Mouse (Mus musculus): ENCODE measurements around the gene Mad1l1.

Gene Mad1l1

DNA sequence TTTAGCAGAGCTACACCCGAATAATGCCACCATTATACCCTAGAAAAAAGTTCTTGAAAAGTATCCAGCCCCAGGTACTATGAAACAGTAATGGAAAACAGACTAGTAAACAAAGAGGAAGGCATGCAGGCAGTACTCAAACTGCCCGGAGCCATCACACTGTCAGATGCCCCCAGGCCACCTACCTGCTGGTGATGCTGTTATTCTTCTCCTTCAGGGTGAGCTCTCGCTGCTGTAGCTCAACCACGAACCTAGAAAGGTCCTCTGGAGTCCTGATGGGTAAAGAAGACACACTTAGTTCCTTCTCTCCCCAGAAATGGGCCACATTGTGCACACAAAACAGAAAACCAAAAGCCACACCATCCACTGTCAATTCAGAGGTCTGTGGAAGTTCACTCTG lies 60.0 kb downstream of the Mad1l1 start:
- DNase-seq (ENCODE audit: low spot score) = no peak

- DNase-seq (ENCODE audit: low spot score) = no peak
Measured at GRCm38 (mm10) chr5:140258633-140259032, 62.7 kb downstream of the Mad1l1 start.

- DNase-seq (ENCODE audit: low spot score) = no peak
Measured at GRCm38 (mm10) chr5:140258035-140258434, 63.3 kb downstream of the Mad1l1 start.

DNA sequence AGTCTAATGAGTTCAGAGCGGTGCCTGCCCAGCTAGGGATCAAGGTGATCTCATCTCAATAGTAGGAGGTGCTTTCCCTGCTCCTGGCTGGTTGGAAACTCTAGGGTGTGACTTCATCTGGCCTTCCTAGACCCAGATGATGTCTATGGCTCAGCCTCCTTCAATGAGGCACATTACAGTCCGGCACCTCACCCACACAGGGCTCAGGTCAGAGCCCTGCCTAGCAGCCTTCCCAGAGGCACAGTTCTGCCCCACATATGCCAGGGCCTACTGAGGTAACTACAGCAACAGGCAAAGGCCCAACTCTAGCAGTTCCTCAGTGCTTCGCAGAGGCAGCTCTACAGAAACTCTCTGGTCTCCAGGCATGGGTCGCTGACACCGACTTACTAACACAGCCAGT lies 63.9 kb downstream of the Mad1l1 start:
- no peak for DNase-seq (ENCODE audit: low spot score)

GRCm38 (mm10) chr5:140256685-140257084 lies 64.7 kb downstream of the Mad1l1 start:
- DNase-seq (ENCODE audit: low spot score) = no peak

GRCm38 (mm10) chr5:140255265-140255664 lies 66.1 kb downstream of the Mad1l1 start:
- DNase-seq (ENCODE audit: low spot score) = no peak

GRCm38 (mm10) chr5:140254656-140255055 lies 66.7 kb downstream of the Mad1l1 start:
- DNase-seq (ENCODE audit: low spot score) = no peak

- no peak for DNase-seq (ENCODE audit: low spot score)
Measured at GRCm38 (mm10) chr5:140251989-140252388, 69.4 kb downstream of the Mad1l1 start.

DNA sequence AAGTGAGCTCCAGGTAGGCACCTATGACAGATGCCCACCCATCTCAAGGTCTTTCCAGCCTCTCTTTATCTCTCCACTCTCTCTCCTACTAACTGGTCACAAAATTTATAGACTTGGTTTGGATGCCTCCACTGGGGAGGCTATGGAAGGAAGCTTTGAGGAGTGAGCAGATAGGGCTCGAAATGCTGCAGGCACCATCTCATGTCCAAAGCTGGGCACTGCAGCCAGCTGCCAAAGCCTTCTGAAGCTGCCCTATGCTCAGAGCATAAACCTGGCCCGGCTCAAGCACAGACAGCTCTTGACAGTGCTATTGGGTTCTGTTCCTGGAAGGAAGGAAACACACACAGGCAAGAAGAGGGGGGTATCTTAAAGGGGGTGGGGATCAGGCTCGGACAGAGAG lies 71.0 kb downstream of the Mad1l1 start:
- no peak for DNase-seq (ENCODE audit: low spot score)

DNA sequence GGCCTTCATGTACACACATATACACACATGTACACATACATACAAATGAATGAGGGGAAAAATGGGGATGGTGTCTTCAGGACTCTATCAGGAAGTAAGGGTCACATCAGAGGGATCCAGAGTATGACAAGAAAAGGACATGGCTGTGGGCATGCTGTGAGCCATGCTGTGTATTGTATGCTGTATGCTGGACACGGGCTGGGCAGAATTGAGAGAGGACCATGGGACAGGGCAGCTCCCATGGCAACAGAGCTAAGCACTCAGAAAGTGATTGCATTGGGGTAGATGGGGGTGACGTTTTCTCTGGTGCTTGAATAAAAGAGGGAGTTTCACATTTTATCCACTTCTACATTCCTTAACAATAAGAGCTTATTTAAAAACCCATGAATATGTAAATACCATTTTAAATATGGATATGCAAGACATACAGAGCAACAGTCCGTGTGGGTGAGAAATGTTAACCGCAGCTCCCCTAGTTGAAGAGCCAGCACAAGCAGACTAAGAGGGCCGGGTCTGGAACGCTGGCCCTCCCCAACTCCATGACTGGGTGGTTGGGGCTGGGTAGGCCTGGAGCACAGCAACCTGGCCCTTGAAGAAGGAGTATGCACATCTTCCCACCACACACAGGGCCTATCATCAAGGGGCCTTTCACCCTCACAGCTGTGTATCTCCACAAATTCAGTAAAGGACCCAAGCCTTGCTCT lies 71.8 kb downstream of the Mad1l1 start:
- no peak for DNase-seq (ENCODE audit: low spot score)

DNA sequence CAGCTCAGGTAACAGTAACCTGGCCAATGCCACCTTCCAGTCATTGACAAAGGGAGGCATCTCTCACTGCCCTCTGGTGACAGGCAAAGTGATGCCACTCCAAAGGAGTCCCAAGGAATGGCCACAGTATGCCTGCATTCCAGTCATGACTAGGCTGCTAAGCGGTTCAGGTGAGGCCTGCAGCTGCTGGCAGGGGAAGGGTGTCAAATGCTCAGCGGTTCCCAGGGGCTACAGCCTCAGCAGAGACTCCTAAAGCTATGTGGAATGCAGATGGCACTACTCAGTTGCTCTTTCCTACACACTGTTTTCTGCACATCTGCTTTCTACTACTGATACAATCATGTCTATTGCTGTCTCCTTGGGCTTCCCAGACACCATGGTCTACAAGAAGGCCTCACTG lies 73.3 kb downstream of the Mad1l1 start:
- DNase-seq (ENCODE audit: low spot score) = no peak

- no peak for DNase-seq (ENCODE audit: low spot score)
Measured at GRCm38 (mm10) chr5:140240235-140240634, 81.1 kb downstream of the Mad1l1 start.

GRCm38 (mm10) chr5:140238880-140239279 lies 82.5 kb downstream of the Mad1l1 start:
- DNase-seq (ENCODE audit: low spot score) = no peak

GRCm38 (mm10) chr5:140230818-140231217 lies 90.5 kb downstream of the Mad1l1 start:
- no peak for DNase-seq (ENCODE audit: low spot score)

- DNase-seq (ENCODE audit: low spot score) = no peak
Measured at GRCm38 (mm10) chr5:140228306-140228705, 93.0 kb downstream of the Mad1l1 start.

DNA sequence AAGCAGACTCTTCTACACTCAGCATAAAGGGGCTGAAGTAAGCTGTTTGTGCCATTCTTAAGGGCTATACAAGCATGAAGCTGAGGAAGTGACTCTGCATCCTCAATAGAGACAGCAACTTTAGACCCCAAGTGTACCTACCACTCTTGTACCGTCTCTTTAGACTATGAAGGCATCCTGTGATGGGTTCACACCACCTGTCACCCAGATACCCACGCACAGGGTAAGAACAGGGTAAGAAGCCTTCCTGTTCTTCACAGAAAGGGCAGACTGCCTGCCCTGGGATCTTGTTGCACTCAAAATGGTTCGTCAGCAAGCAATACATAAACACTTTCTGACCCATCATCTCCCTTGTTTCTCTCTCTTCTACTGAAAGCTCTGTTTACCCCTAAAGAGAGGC lies 94.5 kb downstream of the Mad1l1 start:
- no peak for DNase-seq (ENCODE audit: low spot score)

GRCm38 (mm10) chr5:140225881-140226280 lies 95.5 kb downstream of the Mad1l1 start:
- DNase-seq (ENCODE audit: low spot score) = no peak

- DNase-seq (ENCODE audit: low spot score) = no peak
Measured at GRCm38 (mm10) chr5:140225103-140225502, 96.2 kb downstream of the Mad1l1 start.

GRCm38 (mm10) chr5:140223070-140224053 lies 98.0 kb downstream of the Mad1l1 start:
- DNase-seq (ENCODE audit: low spot score) = no peak

DNA sequence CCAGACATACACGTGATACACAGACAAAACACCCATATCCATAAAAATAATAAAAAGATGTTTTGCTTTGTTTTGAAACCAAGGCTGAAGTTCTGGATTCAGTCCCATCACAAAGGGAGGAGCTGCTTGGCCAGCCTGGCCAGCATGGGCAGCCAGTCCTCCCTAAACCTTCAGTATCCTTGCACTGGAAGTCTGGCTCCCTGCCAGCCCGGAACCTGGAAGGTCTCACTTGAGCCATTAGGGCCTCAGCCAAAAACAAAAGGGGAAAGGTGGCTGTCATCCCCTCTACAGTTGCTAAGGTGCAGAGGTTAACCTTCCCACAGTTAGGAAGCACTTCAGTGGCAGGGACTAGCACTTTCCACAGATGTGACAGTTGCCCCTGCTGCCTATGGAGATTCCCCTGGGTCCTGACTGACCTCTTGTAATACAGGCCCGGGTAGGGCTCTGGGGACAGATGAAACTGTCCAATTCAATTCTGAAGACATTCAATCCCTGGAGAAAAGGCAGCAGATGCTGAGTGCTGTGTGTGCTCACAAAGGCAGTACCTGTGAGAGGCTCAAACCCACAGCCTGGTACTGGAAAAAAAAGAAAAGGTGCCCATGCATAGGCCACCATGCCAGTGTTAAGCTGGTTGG lies 100.2 kb downstream of the Mad1l1 start:
- peak; percentile 80 for DNase-seq (ENCODE audit: low spot score)

DNA sequence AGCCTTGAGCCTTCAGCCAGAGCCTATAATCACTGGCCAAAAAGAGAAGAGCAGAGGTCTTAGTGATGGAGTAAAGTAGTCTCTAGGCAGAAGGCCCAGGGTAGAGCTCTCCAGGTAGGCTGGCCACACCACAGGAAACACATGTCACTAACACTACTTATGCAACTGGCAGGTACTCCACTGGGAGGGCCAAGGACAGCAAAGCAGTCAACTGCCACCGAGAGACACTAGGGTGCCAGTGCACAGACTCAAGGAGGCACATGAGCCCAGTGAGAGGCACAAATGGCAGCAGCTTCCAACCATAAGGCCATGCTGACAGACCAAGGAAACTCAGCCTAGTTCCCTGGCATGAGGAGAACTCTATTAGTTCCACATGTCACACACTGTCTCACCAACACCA lies 102.1 kb downstream of the Mad1l1 start:
- no peak for DNase-seq (ENCODE audit: low spot score)

- peak; percentile 31 for DNase-seq (ENCODE audit: low spot score)
Measured at GRCm38 (mm10) chr5:140217900-140218299, 103.5 kb downstream of the Mad1l1 start.

- DNase-seq (ENCODE audit: low spot score) = no peak
Measured at GRCm38 (mm10) chr5:140217083-140217482, 104.3 kb downstream of the Mad1l1 start.

All from ovary, adult 18-20 months (tissue).